Mouse (Mus musculus) MEL (cell line): Measurements from ENCODE around the gene Phf21a. TPM values are rescaled to one million over a fixed set of nuclear protein-coding genes. Genes with fewer than 3 reads are reported as not detected.

Source experiments
- DNase-seq: peaks from one replicate; pipeline ENCODE4 v3.0.0; 2011; ENCODE audit warnings: low read depth, low spot score
- H3K27ac ChIP-seq: 2 replicates; pipeline ENCODE4 v1.5.1; 2012; ENCODE audit warnings: low read depth, mild to moderate bottlenecking, control low read depth, low read length, moderate library complexity; ENCODE audit not compliant: control insufficient read depth
- H3K27me3 ChIP-seq, 2 experiments: fragments of 150-350 bp in 1 of 2; sonication (generic) in 1 of 2; 2 replicates each; pipeline ENCODE4 v1.6.1; 2012; ENCODE audit warnings: low read length in 2 of 2, mild to moderate bottlenecking in 2 of 2, improper control_type of control experiment in 1 of 2, moderate library complexity in 1 of 2; ENCODE audit not compliant: insufficient read depth in 2 of 2, control insufficient read depth in 1 of 2
- H3K36me3 ChIP-seq, 2 experiments: 2 replicates each; pipeline ENCODE4 v1.6.1; 2012 to 2014; ENCODE audit warnings: low read length in 2 of 2, improper control_type of control experiment in 1 of 2, inconsistent platforms in 1 of 2, mild to moderate bottlenecking in 1 of 2; ENCODE audit not compliant: insufficient read depth in 2 of 2, control insufficient read depth in 1 of 2
- H3K4me1 ChIP-seq, 2 experiments: fragments of 150-350 bp in 1 of 2; sonication (generic) in 1 of 2; 2 replicates each; pipeline ENCODE4 v1.6.1; 2012; ENCODE audit warnings: low read length in 2 of 2, improper control_type of control experiment in 1 of 2, mild to moderate bottlenecking in 1 of 2; ENCODE audit not compliant: insufficient read depth in 2 of 2, control insufficient read depth in 1 of 2
- H3K4me3 ChIP-seq, 2 experiments: fragments of 150-350 bp in 1 of 2; sonication (generic) in 1 of 2; 2 replicates each; pipeline ENCODE4 v1.5.1; 2012; ENCODE audit warnings: low read depth in 2 of 2, low read length in 2 of 2, mild to moderate bottlenecking in 2 of 2, moderate library complexity in 2 of 2, control low read depth in 1 of 2, improper control_type of control experiment in 1 of 2; ENCODE audit not compliant: control insufficient read depth in 1 of 2, insufficient read depth in 1 of 2
- H3K79me2 ChIP-seq: 2 replicates; pipeline ENCODE4 v1.6.1; 2012; ENCODE audit warnings: mild to moderate bottlenecking, low read length, moderate library complexity; ENCODE audit not compliant: control insufficient read depth, poor library complexity, insufficient read depth
- H3K9ac ChIP-seq: 2 replicates; pipeline ENCODE4 v1.6.1; 2012; ENCODE audit warnings: low read depth, mild to moderate bottlenecking, control low read depth, low read length, moderate library complexity; ENCODE audit not compliant: control insufficient read depth, poor library complexity, severe bottlenecking
- H3K9me3 ChIP-seq: fragments of 150-350 bp; sonication (generic); replicated peaks from 2 replicates; pipeline ENCODE4 v1.6.1; 2012; ENCODE audit warnings: mild to moderate bottlenecking, low read length, improper control_type of control experiment, moderate library complexity; ENCODE audit not compliant: insufficient read depth
- BHLHE40 ChIP-seq: IDR thresholded peaks from 2 replicates; pipeline ENCODE4 v1.6.1; 2012; ENCODE audit warnings: low read depth, mild to moderate bottlenecking, inconsistent platforms, low read length, improper control_type of control experiment, borderline replicate concordance
- CHD1 ChIP-seq: IDR thresholded peaks from 2 replicates; pipeline ENCODE4 v1.6.1; 2012; ENCODE audit warnings: low read depth, mild to moderate bottlenecking, inconsistent platforms, low read length, improper control_type of control experiment
- CHD2 ChIP-seq: IDR thresholded peaks from 2 replicates; pipeline ENCODE4 v1.6.1; 2011; ENCODE audit warnings: low read length, improper control_type of control experiment
- E2F4 ChIP-seq: IDR thresholded peaks from 2 replicates; pipeline ENCODE4 v1.6.1; 2011; ENCODE audit warnings: low read depth, low read length, improper control_type of control experiment, borderline replicate concordance
- ELF1 ChIP-seq: IDR thresholded peaks from 2 replicates; pipeline ENCODE4 v1.6.1; 2014; ENCODE audit warnings: low read depth, mild to moderate bottlenecking, inconsistent platforms, low read length, improper control_type of control experiment, moderate library complexity
- EP300 ChIP-seq, 2 experiments: IDR thresholded peaks; 2 replicates each; pipeline ENCODE4 v1.6.1; 2011; ENCODE audit warnings: improper control_type of control experiment in 2 of 2, low read length in 2 of 2, low read depth in 1 of 2, mild to moderate bottlenecking in 1 of 2
- KAT2A ChIP-seq: conservative IDR thresholded peaks from 2 replicates; pipeline ENCODE4 v1.6.1; 2012; ENCODE audit warnings: low read depth, low read length, improper control_type of control experiment, inconsistent platforms
- MAX ChIP-seq: IDR thresholded peaks from 2 replicates; pipeline ENCODE4 v1.6.1; 2011; ENCODE audit warnings: low read length, improper control_type of control experiment
- MEF2A ChIP-seq: IDR thresholded peaks from 2 replicates; pipeline ENCODE4 v1.6.1; 2014; ENCODE audit warnings: low read depth, mild to moderate bottlenecking, inconsistent platforms, low read length, improper control_type of control experiment; ENCODE audit not compliant: poor library complexity, insufficient replicate concordance, severe bottlenecking; ENCODE audit errors: extremely low read depth
- MXI1 ChIP-seq: IDR thresholded peaks from 2 replicates; pipeline ENCODE4 v1.6.1; 2011; ENCODE audit warnings: mild to moderate bottlenecking, low read depth, low read length, improper control_type of control experiment
- MYB ChIP-seq: IDR thresholded peaks from 2 replicates; pipeline ENCODE4 v1.6.1; 2011; ENCODE audit warnings: mild to moderate bottlenecking, low read depth, low read length, improper control_type of control experiment
- NELFE ChIP-seq: IDR thresholded peaks from 2 replicates; pipeline ENCODE4 v1.6.1; 2011; ENCODE audit warnings: low read depth, low read length, improper control_type of control experiment
- POLR2AphosphoS2 ChIP-seq: IDR thresholded peaks from 2 replicates; pipeline ENCODE4 v1.6.1; 2011; ENCODE audit warnings: low read length, improper control_type of control experiment
- POLR2AphosphoS5 ChIP-seq: IDR thresholded peaks from 2 replicates; pipeline ENCODE4 v1.6.1; 2012; ENCODE audit warnings: low read depth, borderline replicate concordance, mild to moderate bottlenecking, inconsistent platforms, low read length, moderate library complexity, mixed read lengths
- RAD21 ChIP-seq: IDR thresholded peaks from 2 replicates; pipeline ENCODE4 v1.6.1; 2011; ENCODE audit warnings: mild to moderate bottlenecking, low read depth, low read length, improper control_type of control experiment
- SMC3 ChIP-seq: IDR thresholded peaks from 2 replicates; pipeline ENCODE4 v1.6.1; 2011; ENCODE audit warnings: low read depth, low read length, improper control_type of control experiment
- TAL1 ChIP-seq: IDR thresholded peaks from 2 replicates; pipeline ENCODE4 v1.6.1; 2012; ENCODE audit warnings: mild to moderate bottlenecking, inconsistent platforms, low read length, moderate library complexity, mixed read lengths
- USF1 ChIP-seq: IDR thresholded peaks from 2 replicates; pipeline ENCODE4 v1.6.1; 2014; ENCODE audit warnings: low read depth, mild to moderate bottlenecking, inconsistent platforms, low read length, improper control_type of control experiment, moderate library complexity
- ZC3H11A ChIP-seq: IDR thresholded peaks from 2 replicates; pipeline ENCODE4 v1.6.1; 2012; ENCODE audit warnings: low read depth, mild to moderate bottlenecking, inconsistent platforms, low read length, improper control_type of control experiment
- polyA plus RNA-seq, 2 experiments: library from polyadenylated mRNA; stranded (reverse) in 1 of 2; unstranded in 1 of 2; fragments of >175 nt in 1 of 2; fragments of >200 nt in 1 of 2; gene quantifications; 2 replicates each; pipeline versions ENCODE4 v1.2.1 to v1.2.4; 2012; ENCODE audit warnings: low replicate concordance in 2 of 2, low read depth in 1 of 2; ENCODE audit not compliant: insufficient read length in 2 of 2, insufficient read depth in 1 of 2, missing spikeins in 1 of 2
- total RNA-seq: library from RNA; depleted of rRNA; stranded (reverse); fragments of 300-350 nt; gene quantifications from 2 replicates; pipeline ENCODE4 v1.2.3, GENCODE M21; 2012

Gene Phf21a
- total and polyA plus RNA-seq, 3 experiments: 4.7 to 245 (median 15.6) TPM

DNA sequence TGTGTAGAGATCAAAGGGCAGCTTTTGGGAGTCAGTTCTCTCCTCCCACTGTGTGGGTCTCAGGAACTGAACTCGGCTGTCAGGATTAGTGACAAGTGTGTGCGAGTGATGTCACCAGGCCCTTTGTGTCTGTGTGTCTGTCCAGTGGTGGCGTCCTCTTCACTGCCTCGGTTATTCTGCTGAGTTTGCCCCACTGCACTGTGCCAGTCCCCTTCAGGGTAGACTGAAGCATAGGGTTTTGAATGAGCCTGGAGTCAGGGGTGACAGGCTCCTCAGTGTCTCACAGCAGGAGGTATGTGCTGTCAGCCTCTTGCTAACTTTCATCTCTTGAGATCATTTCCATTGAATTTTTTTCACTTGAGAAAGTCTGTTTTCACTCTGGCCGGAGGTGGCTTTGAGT, 260.5 kb downstream of the Phf21a start:
- Histone ChIP-seq H3K36me3 (no peaks in the 10 kb centered on the region), H3K9ac (no peak overlapping the region)

DNA sequence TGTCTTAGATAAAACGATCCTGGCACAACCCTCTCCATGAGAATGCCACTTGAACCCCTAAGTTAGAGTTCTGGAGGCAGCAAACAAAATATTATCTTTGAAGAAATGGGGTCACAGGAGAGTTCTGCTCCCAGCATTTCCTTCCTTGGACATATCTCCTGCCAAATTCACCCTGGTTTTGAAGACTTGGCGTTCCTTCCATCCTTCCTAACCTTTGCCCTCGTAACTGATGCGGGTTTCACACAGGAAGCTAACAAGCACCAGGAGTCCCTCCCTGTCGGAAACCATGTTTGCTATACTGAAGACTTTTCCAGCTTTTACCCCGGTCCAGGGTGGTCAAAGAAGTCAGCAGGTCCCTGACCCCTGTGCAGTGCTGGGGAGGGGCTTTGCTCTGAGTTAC, 261.3 kb downstream of the Phf21a start:
- H3K27me3 ChIP-seq: no peaks in the 10 kb centered on the region
- no peaks in the 10 kb centered on the region for H3K9me3 ChIP-seq
- no peak overlapping the region for H3K27ac ChIP-seq
- H3K4me1 ChIP-seq: no peaks in the 10 kb centered on the region
- H3K4me3 ChIP-seq: no peak overlapping the region
- DNase-seq: no peak
- TF ChIP-seq MAX (no peak), CHD2 (no peak), POLR2AphosphoS2 (no peak), BHLHE40 (no peak), E2F4 (no peak), RAD21 (no peak), EP300 (IDR thresholded peaks at IDR 0.05; ENCODE audit: low read depth in 1 of 2, low read length in 2 of 2) (no peak), KAT2A (no peak), MYB (no peak), POLR2AphosphoS5 (no peak), ZC3H11A (no peak), TAL1 (no peak)
- H3K9ac ChIP-seq: no peak overlapping the region
- no peaks in the 10 kb centered on the region for H3K36me3 ChIP-seq
- no peaks in the 10 kb centered on the region for H3K79me2 ChIP-seq

More for the DNA sequence above, 260.5 kb downstream of the Phf21a start:
- Histone ChIP-seq H3K9me3 (no peaks in the 10 kb centered on the region), H3K27me3 (no peaks in the 10 kb centered on the region), H3K27ac (no peak overlapping the region), H3K79me2 (no peaks in the 10 kb centered on the region), H3K4me3 (no peak overlapping the region), H3K4me1 (no peaks in the 10 kb centered on the region)
- TF ChIP-seq BHLHE40 (no peak), NELFE (no peak), SMC3 (no peak), MXI1 (no peak), EP300 (IDR thresholded peaks at IDR 0.05; ENCODE audit: low read depth in 1 of 2, low read length in 2 of 2) (no peak), CHD1 (no peak), MEF2A (no peak), USF1 (no peak), ZC3H11A (no peak), MYB (no peak), ELF1 (no peak)
- TF ChIP-seq, all 39 proteins: peak for 0
- DNase-seq: no peak
